Mouse (Mus musculus) olfactory bulb, adult 2 months (tissue): ENCODE measurements at regions not wholly inside any gene's neighbourhood (a gene's known extent, or its start where the extent isn't known, plus 50 kb on each side); places are given as distances from the start of the nearest gene placed in this dataset.

ENCODE experiments used
- H3K27ac ChIP-seq: fragments of 200-500 bp; 2 replicates; pipeline ENCODE4 v1.5.1; 2012; ENCODE audit warnings: low read depth, low read length; ENCODE audit not compliant: insufficient read depth
- H3K4me1 ChIP-seq: fragments of 200-500 bp; 2 replicates; pipeline ENCODE4 v1.6.1; 2012; ENCODE audit warnings: low read length; ENCODE audit not compliant: control insufficient read depth, insufficient read depth
- H3K4me3 ChIP-seq: fragments of 200-500 bp; 2 replicates; pipeline ENCODE4 v1.5.1; 2012; ENCODE audit warnings: mild to moderate bottlenecking, low read depth, low read length, moderate library complexity; ENCODE audit not compliant: insufficient read depth
- CTCF ChIP-seq: fragments of 200-500 bp; IDR thresholded peaks from 2 replicates; pipeline ENCODE4 v1.5.1; 2012; ENCODE audit warnings: low read depth, mild to moderate bottlenecking, low read length, moderate library complexity; ENCODE audit not compliant: insufficient read depth
- POLR2A ChIP-seq: fragments of 200-500 bp; IDR thresholded peaks from 2 replicates; pipeline ENCODE4 v1.6.1; 2012; ENCODE audit warnings: mild to moderate bottlenecking, low read depth, low read length, moderate library complexity; ENCODE audit not compliant: insufficient read depth
- WGBS: fragments of 180-500 bp; shearing (Covaris S2); methylation state at CpG from one replicate; pipeline ENCODE4 v1.1.7; 2018; 5-methylcytosine and 5-hydroxymethylcytosine counted together

GRCm38 (mm10) chr10:95124476-95124875, 179.8 kb upstream of the Plxnc1 start:
- no peaks in the 10 kb centered on the region; the same call in 1 of the 2 replicates for H3K4me1 ChIP-seq
- TF ChIP-seq POLR2A (no peak), CTCF (no peak)
- no peak overlapping the region for H3K4me3 ChIP-seq
- no peak overlapping the region for H3K27ac ChIP-seq
- WGBS: 91% methylated on average over 2 of the region's 2 CpGs

GRCm38 (mm10) chr10:95120007-95120406, 175.4 kb upstream of the Plxnc1 start:
- Histone ChIP-seq H3K27ac (no peak overlapping the region), H3K4me3 (no peak overlapping the region), H3K4me1 (no peaks in the 10 kb centered on the region)
- 88% methylated on average over 4 of the region's 4 CpGs for WGBS
- TF ChIP-seq CTCF (no peak), POLR2A (no peak)

DNA sequence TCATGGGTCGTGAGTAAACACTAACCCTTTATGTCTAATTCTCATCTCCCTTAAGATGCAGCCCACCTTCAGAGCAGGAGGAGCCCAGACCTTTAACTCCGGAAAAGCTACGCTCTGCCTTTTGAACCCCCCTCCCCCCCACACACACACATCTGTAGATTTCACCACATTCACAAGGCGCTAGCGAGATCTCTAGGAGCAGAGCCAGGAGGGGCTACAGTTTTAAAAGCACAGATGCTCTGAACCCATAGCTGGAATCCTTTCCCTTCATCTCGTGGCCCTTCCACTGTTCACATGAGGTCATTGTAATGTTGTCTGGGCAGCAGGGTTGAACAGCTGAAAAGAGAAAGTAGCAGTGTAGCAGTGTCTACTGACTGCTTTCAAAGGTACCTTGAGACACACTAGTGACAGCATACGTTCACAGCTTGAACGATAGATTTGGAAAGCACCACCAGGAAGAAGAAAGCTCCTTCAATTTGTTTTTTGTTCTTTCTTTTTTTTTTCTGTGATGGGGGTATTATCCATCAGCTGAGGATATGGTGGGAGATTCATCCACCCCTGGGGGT, 174.2 kb upstream of the Plxnc1 start:
- TF ChIP-seq POLR2A (no peak), CTCF (no peak)
- no peaks in the 10 kb centered on the region for H3K4me1 ChIP-seq
- no peak overlapping the region for H3K27ac ChIP-seq
- H3K4me3 ChIP-seq: no peak overlapping the region
- whole genome bisulfite sequencing: 62% methylated on average over 8 of the region's 8 CpGs

- no peak overlapping the region for H3K27ac ChIP-seq
- TF ChIP-seq CTCF: no peak
- H3K4me3 ChIP-seq: no peak overlapping the region
- 52% methylated on average over 3 of the region's 3 CpGs for WGBS
- no peaks in the 10 kb centered on the region for H3K4me1 ChIP-seq
Observed at GRCm38 (mm10) chr10:95117731-95118212, 173.1 kb upstream of the Plxnc1 start.

- TF ChIP-seq POLR2A (no peak), CTCF (no peak)
- no peak overlapping the region for H3K27ac ChIP-seq
- WGBS: 40% methylated on average over 6 of the region's 6 CpGs
- no peak overlapping the region for H3K4me3 ChIP-seq
- H3K4me1 ChIP-seq: no peaks in the 10 kb centered on the region
Observed at GRCm38 (mm10) chr10:95117041-95117730, 172.6 kb upstream of the Plxnc1 start.

- no peak for TF ChIP-seq POLR2A
- no peak for TF ChIP-seq CTCF
- Histone ChIP-seq H3K27ac (no peak overlapping the region), H3K4me3 (no peak overlapping the region), H3K4me1 (no peaks in the 10 kb centered on the region)
- WGBS: 38% methylated on average over 3 of the region's 3 CpGs
Observed at GRCm38 (mm10) chr10:95116579-95117011, 172.0 kb upstream of the Plxnc1 start.

- H3K27ac ChIP-seq: no peak overlapping the region
- H3K4me3 ChIP-seq: no peak overlapping the region
- TF ChIP-seq POLR2A (no peak), CTCF (no peak)
- no peaks in the 10 kb centered on the region for H3K4me1 ChIP-seq
- WGBS: 69% methylated on average over 9 of the region's 9 CpGs
Observed at GRCm38 (mm10) chr10:95112837-95113388, 168.3 kb upstream of the Plxnc1 start.

- Histone ChIP-seq H3K27ac (no peak overlapping the region), H3K4me1 (no peaks in the 10 kb centered on the region), H3K4me3 (no peak overlapping the region)
- WGBS: 75% methylated on average over 14 of the region's 14 CpGs
- TF ChIP-seq CTCF (no peak), POLR2A (no peak)
Observed at GRCm38 (mm10) chr10:95112231-95112774, 167.7 kb upstream of the Plxnc1 start.

DNA sequence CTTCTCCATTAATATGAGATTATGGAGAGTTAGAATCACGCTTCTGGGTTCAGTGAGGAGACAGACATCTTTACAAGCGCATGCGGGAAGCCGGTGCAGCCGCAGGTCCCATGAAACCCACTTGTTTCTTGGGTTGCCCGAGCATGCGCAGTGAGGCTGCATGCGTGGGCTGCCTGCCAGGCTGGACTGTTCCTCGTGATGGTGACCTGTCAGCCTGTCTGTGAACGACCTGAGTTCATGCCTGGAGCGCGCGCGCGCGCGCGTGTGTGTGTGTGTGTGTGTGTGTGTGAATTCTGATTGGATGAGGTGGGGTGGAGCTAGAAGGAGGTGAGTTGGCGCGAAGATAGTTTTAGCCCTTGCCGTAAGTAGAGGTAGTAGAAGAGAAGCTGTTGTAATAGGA, 166.2 kb upstream of the Plxnc1 start:
- 91% methylated on average over 21 of the region's 21 CpGs for WGBS
- Histone ChIP-seq H3K4me3 (no peak overlapping the region), H3K27ac (no peak overlapping the region), H3K4me1 (no peaks in the 10 kb centered on the region)
- no peak for TF ChIP-seq POLR2A
- TF ChIP-seq CTCF: no peak
